Mouse (Mus musculus) testis, adult 2 months (tissue): Measurements from ENCODE around the gene Scgb1a1. TPM values are rescaled to one million over a fixed set of nuclear protein-coding genes. Genes with fewer than 3 reads are reported as not detected.
"Not testable (repeated sequence)": the region's sequence is repeated elsewhere in the genome, so short reads cannot be mapped to it uniquely, and the experiment has no call there.

Experiments
- H3K27ac ChIP-seq: fragments of 200-500 bp; 2 replicates; pipeline ENCODE4 v1.5.1; 2012; ENCODE audit warnings: low read depth, low read length; ENCODE audit not compliant: control insufficient read depth, insufficient read depth
- H3K27me3 ChIP-seq: fragments of 200-500 bp; 2 replicates; pipeline ENCODE4 v1.6.1; 2012; ENCODE audit warnings: mild to moderate bottlenecking, low read length, moderate library complexity; ENCODE audit not compliant: control insufficient read depth, insufficient read depth
- H3K36me3 ChIP-seq: fragments of 200-500 bp; 2 replicates; pipeline ENCODE4 v1.6.1; 2012; ENCODE audit warnings: mild to moderate bottlenecking, low read length; ENCODE audit not compliant: control insufficient read depth, insufficient read depth
- H3K4me1 ChIP-seq: fragments of 200-500 bp; 2 replicates; pipeline ENCODE4 v1.6.1; 2012; ENCODE audit warnings: low read length; ENCODE audit not compliant: control insufficient read depth, insufficient read depth
- H3K4me3 ChIP-seq: fragments of 200-500 bp; 2 replicates; pipeline ENCODE4 v1.5.1; 2012; ENCODE audit warnings: low read depth, mild to moderate bottlenecking, low read length, moderate library complexity, mixed read lengths; ENCODE audit not compliant: control insufficient read depth
- CTCF ChIP-seq: fragments of 200-500 bp; IDR thresholded peaks from 2 replicates; pipeline ENCODE4 v1.5.1; 2012; ENCODE audit warnings: low read depth, mild to moderate bottlenecking, inconsistent platforms, low read length, moderate library complexity; ENCODE audit not compliant: control insufficient read depth, insufficient read depth, insufficient replicate concordance
- POLR2A ChIP-seq: fragments of 200-500 bp; IDR thresholded peaks from 2 replicates; pipeline ENCODE4 v1.6.1; 2012; ENCODE audit warnings: low read depth, mild to moderate bottlenecking, inconsistent platforms, low read length, moderate library complexity; ENCODE audit not compliant: control insufficient read depth
- polyA plus RNA-seq: library from polyadenylated mRNA; depleted of rRNA; stranded (reverse); fragments of >200 nt; gene quantifications from 2 replicates; pipeline ENCODE4 v1.2.3, GENCODE M21; 2012; rRNA removed

Scgb1a1 gene
- polyA plus RNA-seq = 0.41 TPM in 1 of 2 replicates, not detected in the other

DNA sequence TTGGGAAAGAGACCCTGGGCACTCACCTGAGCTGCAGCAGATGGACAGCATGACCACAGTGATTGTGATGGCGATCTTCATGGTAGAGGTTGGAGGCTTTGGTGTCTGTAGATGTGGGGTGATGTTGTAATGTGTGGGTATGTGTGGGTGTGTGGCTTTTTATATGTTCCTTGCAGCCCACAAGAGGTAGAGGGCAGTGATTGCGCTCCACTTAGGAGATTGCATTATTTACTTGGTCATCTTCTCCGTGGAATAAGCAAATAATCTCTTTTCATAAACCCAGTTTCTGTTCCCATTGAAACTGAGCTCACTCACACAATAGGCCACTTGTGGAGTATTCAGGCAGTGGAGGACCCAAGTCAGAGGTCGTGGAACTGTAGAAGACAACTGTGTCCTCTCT is at the start of gene Scgb1a1:
TSS of gene Scgb1a1 (minus strand) at position 138 of the 400 bp plus-strand sequence.
- peak within 1 kb of the TSS; percentile 39; the same call in 1 of the 2 replicates for H3K27ac ChIP-seq
- TF ChIP-seq CTCF (no peak), POLR2A (no peak)

DNA sequence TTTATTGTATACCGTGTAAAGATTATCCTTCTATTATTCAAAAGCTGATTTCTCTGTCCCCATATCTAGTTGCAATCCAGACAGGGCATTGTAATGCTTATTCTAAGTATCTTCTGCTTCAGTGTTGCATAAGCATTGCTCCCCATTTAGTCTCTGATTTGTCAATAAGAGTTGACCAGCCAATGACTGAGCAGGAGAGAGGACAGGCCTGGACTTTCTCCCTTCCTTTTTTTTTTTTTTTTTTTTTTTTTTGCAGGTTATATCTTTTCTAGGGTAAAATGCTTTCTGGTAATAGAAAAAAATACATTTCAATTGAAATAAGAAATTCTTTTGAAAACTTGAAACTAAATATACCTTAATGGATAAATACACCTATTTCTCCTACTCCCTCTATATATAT is 49.4 kb upstream of the Scgb1a1 start:
- Histone ChIP-seq H3K27ac (no peak overlapping the region), H3K27me3 (no peaks in the 10 kb centered on the region), H3K4me1 (peaks cover 4% of the 10 kb centered on the region), H3K4me3 (no peak overlapping the region), H3K36me3 (peaks cover 3% of the 10 kb centered on the region; the same call in 1 of the 2 replicates)
- TF ChIP-seq CTCF (no peak), POLR2A (no peak)

More for the DNA sequence above, at the start of gene Scgb1a1:
- no peaks in the 10 kb centered on the region for H3K27me3 ChIP-seq
- no peaks in the 10 kb centered on the region for H3K36me3 ChIP-seq
- H3K4me3 ChIP-seq = no peak within 1 kb of the TSS
- H3K4me1 ChIP-seq = peaks cover under 1% of the 10 kb centered on the region

DNA sequence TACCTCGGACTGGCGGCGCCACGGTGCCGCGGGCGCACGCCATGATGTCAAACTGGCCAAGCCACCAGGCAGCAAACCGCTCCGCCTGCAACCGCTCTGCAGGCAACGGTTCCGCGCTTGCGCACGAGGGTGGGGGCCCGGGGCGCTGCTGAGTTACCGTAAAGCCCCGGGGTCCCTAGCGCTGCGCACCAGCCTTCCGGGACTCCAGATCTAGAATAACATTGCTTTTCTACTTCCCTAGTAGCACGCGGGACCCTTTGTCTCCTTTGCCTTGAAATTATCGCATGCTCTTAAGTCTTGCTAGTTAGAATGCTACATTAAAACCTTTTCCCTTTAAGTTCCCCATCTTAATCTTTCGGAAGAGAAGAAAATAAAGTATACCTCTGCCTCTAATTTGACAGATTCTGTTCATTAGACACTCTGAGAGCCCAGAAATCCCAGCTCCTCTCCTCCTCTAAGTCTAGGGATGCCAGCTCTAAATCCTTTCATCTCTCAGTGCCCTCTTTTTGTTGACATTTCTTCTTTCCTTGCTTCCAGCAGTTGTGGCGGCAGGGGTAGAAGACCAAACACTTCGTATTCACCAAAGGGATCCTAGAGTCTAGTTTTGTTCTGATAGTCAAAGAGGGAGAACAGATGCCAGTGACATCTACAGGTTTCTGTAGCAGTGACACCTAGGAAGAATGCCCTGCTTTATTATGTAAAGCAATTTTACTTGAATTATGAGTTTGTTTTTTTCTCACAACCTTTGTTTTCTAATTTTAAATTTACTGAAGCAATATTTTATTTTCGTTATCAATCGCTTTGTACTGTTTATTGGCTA is 48.0 kb upstream of the Scgb1a1 start, which contains the start of gene Asrgl1:
TSS of gene Asrgl1 (minus strand) at position 125 of the 820 bp plus-strand sequence.
- Histone ChIP-seq H3K27ac (peak within 1 kb of the TSS; percentile 99), H3K36me3 (peaks cover 3% of the 10 kb centered on the region; the same call in 1 of the 2 replicates), H3K27me3 (no peaks in the 10 kb centered on the region), H3K4me3 (peak within 1 kb of the TSS; percentile 96), H3K4me1 (peaks cover 4% of the 10 kb centered on the region)
- TF ChIP-seq POLR2A (peak; percentile 99), CTCF (no peak)

DNA sequence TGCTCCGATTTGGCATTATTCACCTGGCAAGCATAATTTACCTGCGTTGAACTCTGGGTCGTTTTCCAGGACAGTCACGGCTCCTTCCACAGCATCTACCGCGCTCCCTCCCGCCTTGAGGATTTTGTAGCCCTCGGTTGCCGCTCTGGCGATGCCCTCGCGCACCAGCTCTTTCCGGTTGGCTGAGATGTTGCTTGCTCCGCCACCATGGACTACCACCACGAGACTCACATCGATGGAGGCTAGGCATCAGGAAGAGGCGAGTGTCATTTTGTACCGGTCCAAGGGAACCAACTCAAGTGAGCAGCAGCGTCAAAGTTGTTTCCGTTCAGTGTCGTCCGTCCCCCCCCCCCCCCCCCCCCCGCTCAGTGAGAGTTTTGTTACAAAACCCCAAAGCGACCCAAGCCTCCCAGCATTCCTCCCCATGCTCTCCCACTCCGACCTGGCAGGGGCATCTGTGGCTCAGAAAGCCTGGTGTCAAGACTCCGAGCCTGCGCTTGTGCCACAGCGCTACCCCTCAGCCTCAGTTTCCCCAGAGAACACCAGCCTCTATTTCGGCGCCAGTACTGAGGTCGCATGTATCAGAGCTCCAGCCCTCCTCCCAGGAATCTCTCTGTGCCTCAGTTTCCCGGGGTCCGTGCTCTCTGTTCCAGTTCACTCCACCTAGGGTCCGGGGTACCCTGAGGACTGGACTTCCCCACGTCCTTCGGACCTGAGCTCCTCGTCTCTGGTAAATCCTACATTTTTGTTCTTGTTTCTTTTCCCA is 47.2 kb upstream of the Scgb1a1 start:
- H3K36me3 ChIP-seq = peaks cover 3% of the 10 kb centered on the region; the same call in 1 of the 2 replicates
- no peaks in the 10 kb centered on the region for H3K27me3 ChIP-seq
- TF ChIP-seq POLR2A (peak; percentile 38; the same call in 1 of the 2 replicates), CTCF (no peak)
- peak overlapping the region; percentile 99 for H3K27ac ChIP-seq
- H3K4me3 ChIP-seq = peak overlapping the region; percentile 96
- peaks cover 4% of the 10 kb centered on the region for H3K4me1 ChIP-seq

DNA sequence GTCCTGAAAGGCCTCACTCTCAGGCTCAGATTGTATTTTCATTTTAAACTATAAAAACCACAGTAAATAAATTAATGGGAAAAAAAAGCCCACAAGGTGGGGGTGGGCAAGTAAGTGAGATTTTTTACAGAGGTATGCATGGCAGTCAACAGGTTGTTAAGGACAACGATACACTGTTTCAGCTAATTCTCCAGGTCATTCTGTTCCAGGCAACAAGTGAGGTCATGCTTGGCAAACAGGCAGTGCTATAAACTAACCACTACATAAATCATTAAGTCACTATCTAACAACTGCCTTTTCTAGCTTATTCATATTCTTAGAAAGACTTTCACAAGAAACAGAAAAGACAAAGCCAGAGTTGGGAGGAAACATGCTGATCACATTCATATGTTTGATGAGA is 42.2 kb upstream of the Scgb1a1 start:
- H3K4me1 ChIP-seq = peaks cover 4% of the 10 kb centered on the region
- peaks cover 3% of the 10 kb centered on the region; the same call in 1 of the 2 replicates for H3K36me3 ChIP-seq
- TF ChIP-seq CTCF (no peak), POLR2A (no peak)
- no peak overlapping the region for H3K4me3 ChIP-seq
- no peaks in the 10 kb centered on the region for H3K27me3 ChIP-seq
- H3K27ac ChIP-seq = no peak overlapping the region

DNA sequence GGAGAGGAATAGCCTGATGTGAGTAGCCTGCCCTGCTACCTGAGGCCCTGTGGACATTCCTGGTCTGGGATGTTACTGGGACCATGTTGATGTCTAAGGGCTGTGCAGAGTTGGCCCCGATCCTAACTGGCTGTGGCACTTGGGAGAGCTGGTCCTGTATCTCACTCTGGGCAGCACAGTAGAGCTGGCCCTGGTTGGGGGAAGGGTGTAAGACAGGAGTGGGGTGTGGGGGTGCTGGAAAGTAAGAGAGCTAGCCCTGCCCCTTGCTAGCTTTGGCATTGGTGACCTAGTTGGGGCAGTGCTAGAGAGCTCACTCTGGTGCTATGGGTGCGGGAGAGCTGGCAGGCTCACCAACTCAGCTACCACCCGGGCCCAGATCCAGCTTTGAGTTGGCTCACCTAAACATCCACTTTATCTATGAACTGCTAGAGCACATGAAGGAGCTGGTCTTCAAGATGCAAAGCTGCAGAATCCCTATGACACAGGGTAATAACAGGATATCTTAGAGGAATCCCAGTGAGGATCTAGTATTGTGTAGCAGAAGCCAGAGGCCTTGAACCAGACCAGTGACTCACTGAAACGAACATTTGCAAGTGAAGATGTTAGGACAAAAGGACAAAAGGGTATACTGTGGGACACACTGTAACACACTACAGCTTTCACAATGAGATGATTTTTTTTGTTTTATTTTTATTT is 40.9 kb upstream of the Scgb1a1 start:
- H3K4me1 ChIP-seq = no peaks in the 10 kb centered on the region
- no peak overlapping the region for H3K27ac ChIP-seq
- TF ChIP-seq CTCF = no peak
- TF ChIP-seq POLR2A = no peak
- no peaks in the 10 kb centered on the region for H3K27me3 ChIP-seq
- peaks cover 3% of the 10 kb centered on the region; the same call in 1 of the 2 replicates for H3K36me3 ChIP-seq
- H3K4me3 ChIP-seq = no peak overlapping the region

DNA sequence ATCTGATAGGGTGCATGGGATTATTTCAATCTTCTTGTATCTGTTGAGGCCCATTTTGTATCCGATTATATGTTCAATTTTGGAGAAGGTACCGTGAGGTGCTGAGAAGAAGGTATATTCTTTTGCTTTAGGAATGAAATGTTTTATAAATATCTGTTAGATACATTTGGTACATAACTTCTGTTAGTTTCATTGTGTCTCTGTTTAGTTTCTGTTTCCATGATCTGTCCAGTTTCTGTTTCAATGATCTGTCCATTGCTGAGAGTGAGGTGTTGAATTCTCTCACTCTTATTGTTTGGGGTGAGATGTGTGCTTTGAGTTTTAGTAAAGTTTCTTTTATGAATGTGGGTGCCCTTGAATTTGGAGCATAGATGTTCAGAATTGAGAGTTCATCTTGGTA is 36.2 kb upstream of the Scgb1a1 start:
- not testable (repeated sequence) for H3K27ac ChIP-seq, H3K4me3 ChIP-seq, H3K27me3 ChIP-seq, H3K36me3 ChIP-seq, H3K4me1 ChIP-seq
